In genomic region chr15:99296213-99296612, GRCm38 (mm10) we compare ENCODE assay signal across 10 mouse cellular contexts. TPM values are rescaled to one million over a fixed set of nuclear protein-coding genes. Genes with fewer than 3 reads are reported as not detected.
DNase-seq lines count a peak whose midpoint lies in the region; ATAC-seq and TF ChIP-seq lines count a peak whose summit lies in the region.
"Had no signal": no experiment of that assay in that cellular context is flagged by ENCODE, and none has a peak within 500 bp of the region (broad histone marks: within the 10 kb centered on the region; RNA-seq: fewer than 3 reads in every experiment).

No protein-coding gene starts in this region.

- WGBS in heart, embryonic 11.5 days (ENCODE audit: insufficient replicate concordance): 37% methylated on average over 5 of the region's 5 CpGs
- WGBS in liver, embryonic 13.5 days (ENCODE audit: insufficient replicate concordance): 44% methylated on average over 5 of the region's 5 CpGs

- DNase-seq in heart, postnatal 25 days (ENCODE audit: low spot score): no peak
- peak; percentile 20 for DNase-seq in CD4-positive helper T cell, adult 2 months (ENCODE audit: low read depth, low spot score)
- no peak for DNase-seq in liver, embryonic 13.5 days
- no peak for DNase-seq in embryo, embryonic 10 days (ENCODE audit: low spot score)
- no peak for DNase-seq in lung, postnatal 10 days
- DNase-seq: gastrocnemius, postnatal 25 days had no signal

- peak overlapping the region; percentile 60 for H3K4me3 ChIP-seq in heart, embryonic 11.5 days (ENCODE audit: low read depth, low read length)
- H3K4me3 ChIP-seq in embryonic fibroblast, embryonic 13.5 days (ENCODE audit: insufficient read depth, low read length): peak overlapping the region; percentile 72
- no peak overlapping the region for H3K4me3 ChIP-seq in liver, embryonic 13.5 days (replicated peaks)

- H3K36me3 ChIP-seq in heart, embryonic 11.5 days (ENCODE audit: control insufficient read depth, insufficient read depth, low read length): no peaks in the 10 kb centered on the region
- no peaks in the 10 kb centered on the region for H3K36me3 ChIP-seq in liver, embryonic 13.5 days

- H3K4me1 ChIP-seq in heart, embryonic 11.5 days (ENCODE audit: control insufficient read depth, insufficient read depth, low read length): 0 out of 2 replicates have a peak, but pooled peaks cover 7% of the 10 kb centered on the region
- no peaks in the 10 kb centered on the region for H3K4me1 ChIP-seq in embryonic fibroblast, embryonic 13.5 days (ENCODE audit: control insufficient read depth, insufficient read depth, low read length)
- peaks cover 33% of the 10 kb centered on the region for H3K4me1 ChIP-seq in liver, embryonic 13.5 days (replicated peaks)

- peak overlapping the region; percentile 65 for H3K4me2 ChIP-seq in heart, embryonic 11.5 days
- peak overlapping the region; percentile 84; the same call in 1 of the 2 replicates for H3K4me2 ChIP-seq in liver, embryonic 13.5 days

- H3K27ac ChIP-seq in heart, embryonic 11.5 days (ENCODE audit: low read depth, low read length): no peak overlapping the region
- no peak overlapping the region for H3K27ac ChIP-seq in embryonic fibroblast, embryonic 13.5 days (ENCODE audit: insufficient read depth, low read length)
- H3K27ac ChIP-seq in liver, embryonic 13.5 days: no peak overlapping the region

- no peaks in the 10 kb centered on the region for H3K9me3 ChIP-seq in heart, embryonic 11.5 days (replicated peaks; ENCODE audit: control insufficient read depth, low read length)
- no peaks in the 10 kb centered on the region for H3K9me3 ChIP-seq in liver, embryonic 13.5 days (replicated peaks)

- TF ChIP-seq POLR2A in embryonic fibroblast, embryonic 13.5 days (IDR thresholded peaks at IDR 0.05; ENCODE audit: low read depth, low read length): no peak

- TF ChIP-seq CTCF in embryonic fibroblast, embryonic 13.5 days (IDR thresholded peaks at IDR 0.05; ENCODE audit: borderline replicate concordance, insufficient read depth, low read length): no peak

- intact Hi-C loops in heart, postnatal 25 days (cut with DNase I): no loop called here

- ATAC-seq in heart, embryonic 11.5 days (replicated peaks; ENCODE audit: insufficient number of reproducible peaks, low FRiP score, low TSS enrichment): no peak
- ATAC-seq in liver, embryonic 13.5 days (ENCODE audit: low read depth): no peak
- ATAC-seq in granulocyte monocyte progenitor cell, adult 5-6 weeks (replicated peaks; ENCODE audit: poor library complexity, severe bottlenecking): no peak
- ATAC-seq: Patski had no signal

- no peaks in the 10 kb centered on the region for H3K27me3 ChIP-seq in heart, embryonic 11.5 days (ENCODE audit: control insufficient read depth, insufficient read depth, low read length)
- H3K27me3 ChIP-seq in liver, embryonic 13.5 days: peaks cover 8% of the 10 kb centered on the region
- H3K27me3 ChIP-seq: Patski had no signal

- no peak overlapping the region for H3K9ac ChIP-seq in heart, embryonic 11.5 days (ENCODE audit: low read depth, low read length)
- H3K9ac ChIP-seq in liver, embryonic 13.5 days: no peak overlapping the region

RNA-seq across cellular contexts. Expression of gene Fam186b, which starts 0.5 kb away (rescaled TPM):
- polyA plus RNA-seq in heart, embryonic 11.5 days (2014; fragmentation: Nextera tagmentation; extraction: Ambion mirVana): 0.17 and 0.66 TPM in 2 replicates
- not detected for total RNA-seq in heart, postnatal 25 days (2021)
- not detected in 2 replicates for polyA plus RNA-seq in embryonic fibroblast, embryonic 13.5 days (2011; ENCODE audit: insufficient read length, low read depth, missing spikeins)
- 0.06 TPM in 1 of 2 replicates, not detected in the other for polyA plus RNA-seq in liver, embryonic 13.5 days (2015; fragmentation: Nextera tagmentation; extraction: Ambion mirVana)
- not detected in 2 replicates for total RNA-seq in granulocyte monocyte progenitor cell, adult 5-6 weeks (2014; fragmentation: Nextera tagmentation)
- not detected in 2 replicates for total RNA-seq in granulocyte monocyte progenitor cell, adult 5-6 weeks (2017)
- total RNA-seq: gastrocnemius, postnatal 25 days had no signal

RNA-seq across cellular contexts. Expression of gene Prpf40b, which starts 1.3 kb away (rescaled TPM):
- 34.6 and 37.4 TPM in 2 replicates for polyA plus RNA-seq in heart, embryonic 11.5 days (2014; fragmentation: Nextera tagmentation; extraction: Ambion mirVana)
- 10 to 100 TPM; 20.2 to 20.7 TPM for total RNA-seq in heart, postnatal 25 days (2021)
- polyA plus RNA-seq in embryonic fibroblast, embryonic 13.5 days (2011; ENCODE audit: insufficient read length, low read depth, missing spikeins): 24.4 and 25.7 TPM in 2 replicates
- polyA plus RNA-seq in liver, embryonic 13.5 days (2015; fragmentation: Nextera tagmentation; extraction: Ambion mirVana): 8.2 and 8.9 TPM in 2 replicates
- 13.5 and 17.6 TPM in 2 replicates for total RNA-seq in granulocyte monocyte progenitor cell, adult 5-6 weeks (2014; fragmentation: Nextera tagmentation)
- total RNA-seq in granulocyte monocyte progenitor cell, adult 5-6 weeks (2017): 7.2 and 10.7 TPM in 2 replicates

RNA-seq across cellular contexts. Expression of gene Mcrs1, which starts 44.5 kb away (rescaled TPM):
- polyA plus RNA-seq in heart, embryonic 11.5 days (2014; fragmentation: Nextera tagmentation; extraction: Ambion mirVana): 154 and 162 TPM in 2 replicates
- total RNA-seq in heart, postnatal 25 days (2021): 10 to 100 TPM; 47.4 to 50.9 TPM
- polyA plus RNA-seq in embryonic fibroblast, embryonic 13.5 days (2011; ENCODE audit: insufficient read length, low read depth, missing spikeins): 24.7 and 37.2 TPM in 2 replicates
- 59.0 and 59.2 TPM in 2 replicates for polyA plus RNA-seq in liver, embryonic 13.5 days (2015; fragmentation: Nextera tagmentation; extraction: Ambion mirVana)
- 30.9 and 51.4 TPM in 2 replicates for total RNA-seq in granulocyte monocyte progenitor cell, adult 5-6 weeks (2014; fragmentation: Nextera tagmentation)
- total RNA-seq in granulocyte monocyte progenitor cell, adult 5-6 weeks (2017): 44.0 and 48.0 TPM in 2 replicates
